Mouse (Mus musculus) ES-E14 (cell line): ENCODE measurements around the gene Plekha4.

Experiments used
- HCFC1 ChIP-seq: IDR thresholded peaks from 2 replicates; pipeline ENCODE4 v1.6.1; 2012; ENCODE audit warnings: low read length, inconsistent platforms, borderline replicate concordance; ENCODE audit not compliant: insufficient read depth
- MAFK ChIP-seq: IDR thresholded peaks from 2 replicates; pipeline ENCODE4 v1.6.1; 2014; ENCODE audit warnings: mild to moderate bottlenecking, low read depth, low read length, inconsistent platforms; ENCODE audit not compliant: insufficient read depth
- ZNF384 ChIP-seq: IDR thresholded peaks from 2 replicates; pipeline ENCODE4 v1.6.1; 2012; ENCODE audit warnings: low read depth, low read length, inconsistent platforms

DNA sequence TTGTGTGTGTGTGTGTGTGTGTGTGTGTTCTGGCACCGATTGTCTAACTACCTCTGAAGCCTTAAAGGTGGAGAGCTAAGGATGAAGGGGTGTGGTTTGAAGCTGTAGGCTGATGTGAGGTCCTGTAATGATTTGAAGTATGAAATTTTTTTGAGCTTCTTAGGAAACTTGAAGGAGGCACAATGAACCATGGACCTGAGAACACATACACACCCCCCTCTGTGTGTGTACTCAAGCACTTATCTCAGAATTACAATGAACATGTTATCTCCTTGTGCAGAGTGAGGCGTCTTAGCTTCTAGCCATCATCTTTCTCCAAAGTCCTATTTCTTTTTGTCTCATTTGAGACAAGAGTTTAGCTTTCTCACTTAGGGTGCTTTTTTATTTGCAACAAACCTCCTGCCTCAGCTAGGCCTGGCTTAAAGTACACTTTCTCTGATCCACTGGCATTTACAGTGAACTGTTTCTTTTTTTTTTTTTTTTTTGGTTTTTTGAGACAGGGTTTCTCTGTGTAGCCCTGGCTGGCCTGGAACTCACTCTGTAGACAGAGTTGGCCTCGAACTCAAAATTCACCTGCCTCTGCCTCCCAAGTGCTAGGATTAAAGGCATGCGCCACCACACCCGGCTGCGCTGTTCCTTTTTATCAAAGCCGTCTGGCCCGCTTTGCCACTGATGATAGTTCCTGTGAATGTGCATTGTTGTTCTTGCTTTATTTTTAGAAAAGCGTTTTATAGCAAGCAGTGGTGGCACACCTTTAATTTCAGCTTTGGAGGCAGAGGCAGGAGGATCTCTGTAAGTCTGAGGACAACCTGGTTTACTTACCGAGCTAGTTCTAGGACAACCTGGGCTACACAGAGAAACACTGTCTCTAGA, 42.7 kb downstream of the Plekha4 start:
- TF ChIP-seq ZNF384 (no peak), HCFC1 (no peak), MAFK (no peak)
